Mouse (Mus musculus) lung, embryonic 16.5 days (tissue): ENCODE data around the gene Scp2. TPM values are rescaled to one million over a fixed set of nuclear protein-coding genes. Genes with fewer than 3 reads are reported as not detected.

Source experiments
- ATAC-seq: fragments of 200-750 bp; cut with Nextera tagmentation; 2 replicates; pipeline ENCODE4 v1.8.0; 2017; ENCODE audit warnings: low read depth, mild to moderate bottlenecking, moderate library complexity
- H3K27ac ChIP-seq: fragments of 300-500 bp; sonication (generic); 2 replicates; pipeline ENCODE4 v1.5.1; 2014; ENCODE audit warnings: mild to moderate bottlenecking, control low read depth, low read length
- H3K27me3 ChIP-seq: fragments of 300-500 bp; sonication (generic); 2 replicates; pipeline ENCODE4 v1.6.1; 2014; ENCODE audit warnings: low read depth, low read length, mixed read lengths; ENCODE audit not compliant: control insufficient read depth, insufficient read depth
- H3K36me3 ChIP-seq: fragments of 300-500 bp; sonication (generic); 2 replicates; pipeline ENCODE4 v1.6.1; 2014; ENCODE audit warnings: low read length; ENCODE audit not compliant: control insufficient read depth, insufficient read depth
- H3K4me1 ChIP-seq: fragments of 300-500 bp; sonication (generic); replicated peaks from 2 replicates; pipeline ENCODE4 v1.6.1; 2014; ENCODE audit warnings: low read length, mixed read lengths; ENCODE audit not compliant: control insufficient read depth, insufficient read depth
- H3K4me2 ChIP-seq: fragments of 300-500 bp; sonication (generic); 2 replicates; pipeline ENCODE4 v1.6.1; 2014; ENCODE audit warnings: low read depth, low read length, control low read depth
- H3K4me3 ChIP-seq: fragments of 300-500 bp; sonication (generic); 2 replicates; pipeline ENCODE4 v1.5.1; 2014; ENCODE audit warnings: mild to moderate bottlenecking, low read length, control low read depth
- H3K9ac ChIP-seq: fragments of 300-500 bp; sonication (generic); 2 replicates; pipeline ENCODE4 v1.6.1; 2014; ENCODE audit warnings: low read length, control low read depth
- H3K9me3 ChIP-seq: fragments of 300-500 bp; sonication (generic); 2 replicates; pipeline ENCODE4 v1.6.1; 2016; ENCODE audit warnings: low read length; ENCODE audit not compliant: control insufficient read depth
- WGBS: fragments of 180-500 bp; shearing (Covaris S2); extraction: QIAGEN DNeasy Blood & Tissue Kit; methylation state at CpG from one replicate; pipeline ENCODE4 v1.1.7; 2014; 5-methylcytosine and 5-hydroxymethylcytosine counted together
- polyA plus RNA-seq: library from polyadenylated mRNA; unstranded; fragments of >200 nt; fragmentation: Nextera tagmentation; extraction: Ambion mirVana; gene quantifications from 2 replicates; pipeline ENCODE4 v1.2.1, GENCODE M21; 2015

The Scp2 gene
- polyA plus RNA-seq, 1 experiment from 2014 or later = 326 TPM

DNA sequence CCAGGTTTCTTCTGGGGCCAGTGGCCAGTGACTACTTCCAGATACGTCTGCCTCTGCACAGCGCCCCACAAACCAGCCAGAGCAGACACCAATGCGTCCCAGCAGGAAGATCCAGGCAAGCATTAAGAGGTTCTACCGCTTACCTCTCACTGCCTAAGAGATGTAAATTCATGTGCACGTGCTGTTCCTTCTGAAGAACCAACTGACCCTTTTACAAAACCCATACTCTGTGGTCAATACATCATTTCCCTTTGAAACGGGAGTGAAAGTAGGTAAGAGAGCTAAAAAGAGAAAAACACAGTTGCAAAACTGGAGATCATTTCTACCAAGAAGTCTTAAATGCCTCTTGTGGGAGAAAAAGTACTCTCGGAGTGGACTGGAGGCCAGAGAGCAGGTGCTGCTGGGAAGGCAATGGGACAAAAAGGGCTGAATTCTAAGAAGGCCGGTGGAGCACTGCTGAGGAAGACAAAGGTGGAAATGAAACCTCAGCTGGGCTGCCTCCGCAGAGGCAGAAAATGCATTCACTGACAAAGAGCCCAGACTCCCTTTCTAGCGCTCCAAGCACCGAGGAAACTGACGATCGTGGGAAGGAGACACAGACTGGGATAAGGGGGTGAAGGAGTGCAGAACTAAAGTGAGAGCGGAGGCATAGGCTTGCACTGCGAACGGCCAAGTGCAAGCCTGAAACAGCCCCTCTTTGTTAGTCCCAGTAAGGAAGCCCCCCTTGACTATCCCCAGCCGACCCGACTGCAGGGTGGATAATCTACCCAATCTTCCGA lies 85.0 kb downstream of the Scp2 start:
- 84% methylated on average over 19 of the region's 19 CpGs for WGBS
- peaks cover 27% of the 10 kb centered on the region for H3K36me3 ChIP-seq
- no peak for ATAC-seq
- H3K4me1 ChIP-seq = peaks cover 5% of the 10 kb centered on the region; the same call in 1 of the 2 replicates
- H3K4me3 ChIP-seq = no peak overlapping the region
- H3K9ac ChIP-seq = no peak overlapping the region
- H3K27me3 ChIP-seq = no peaks in the 10 kb centered on the region
- H3K4me2 ChIP-seq = no peak overlapping the region
- 0 out of 2 replicates have a peak, but pooled peaks cover 2% of the 10 kb centered on the region for H3K9me3 ChIP-seq
- no peak overlapping the region for H3K27ac ChIP-seq

GRCm38 (mm10) chr4:108058166-108058565 lies 86.6 kb downstream of the Scp2 start:
- H3K4me1 ChIP-seq = 0 out of 2 replicates have a peak, but pooled peaks cover 2% of the 10 kb centered on the region
- peaks cover 28% of the 10 kb centered on the region for H3K36me3 ChIP-seq
- 59% methylated on average over 10 of the region's 10 CpGs for WGBS
- no peak overlapping the region for H3K4me2 ChIP-seq
- no peak overlapping the region for H3K27ac ChIP-seq
- H3K9ac ChIP-seq = no peak overlapping the region
- H3K4me3 ChIP-seq = no peak overlapping the region
- no peaks in the 10 kb centered on the region for H3K27me3 ChIP-seq
- ATAC-seq = peak; percentile 72
- H3K9me3 ChIP-seq = 0 out of 2 replicates have a peak, but pooled peaks cover 2% of the 10 kb centered on the region

- Histone ChIP-seq H3K9me3 (0 out of 2 replicates have a peak, but pooled peaks cover under 1% of the 10 kb centered on the region), H3K36me3 (peaks cover 23% of the 10 kb centered on the region), H3K4me1 (0 out of 2 replicates have a peak, but pooled peaks cover 2% of the 10 kb centered on the region), H3K27ac (no peak overlapping the region), H3K9ac (no peak overlapping the region), H3K27me3 (no peaks in the 10 kb centered on the region), H3K4me2 (no peak overlapping the region), H3K4me3 (no peak overlapping the region)
- no peak for ATAC-seq
- 93% methylated on average over 2 of the region's 2 CpGs for WGBS
These were observed 87.6 kb downstream of the Scp2 start for GRCm38 (mm10) chr4:108057247-108057646.

DNA sequence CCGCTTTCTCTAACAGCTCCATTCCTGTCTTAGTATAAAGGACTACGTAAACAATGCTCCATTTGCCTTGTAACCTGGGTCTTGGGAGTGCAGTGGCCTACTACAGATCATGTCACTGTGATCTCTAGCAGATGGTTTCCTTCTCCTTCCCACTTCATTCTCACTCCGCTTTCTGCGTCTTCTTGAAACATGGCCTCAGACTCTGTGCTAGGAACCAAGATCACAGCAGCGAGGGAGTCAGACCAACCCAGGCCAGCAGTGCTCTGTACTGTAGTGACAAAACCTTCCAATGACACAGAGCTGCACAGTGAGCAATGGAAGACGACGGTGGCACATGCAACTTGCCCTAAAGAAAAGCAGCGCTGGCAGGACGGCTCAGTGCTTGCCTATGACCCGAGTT lies 88.9 kb downstream of the Scp2 start:
- 0 out of 2 replicates have a peak overlapping the region, but pooled peaks have one; percentile 7 for H3K27ac ChIP-seq

GRCm38 (mm10) chr4:108052673-108053072 lies 92.1 kb downstream of the Scp2 start:
- 70% methylated on average over 8 of the region's 8 CpGs for WGBS
- H3K27me3 ChIP-seq = no peaks in the 10 kb centered on the region
- H3K4me3 ChIP-seq = no peak overlapping the region
- H3K27ac ChIP-seq = no peak overlapping the region
- no peak overlapping the region for H3K9ac ChIP-seq
- peaks cover 26% of the 10 kb centered on the region for H3K36me3 ChIP-seq
- H3K9me3 ChIP-seq = no peaks in the 10 kb centered on the region
- ATAC-seq = no peak
- H3K4me1 ChIP-seq = 0 out of 2 replicates have a peak, but pooled peaks cover 2% of the 10 kb centered on the region
- no peak overlapping the region for H3K4me2 ChIP-seq

More for the DNA sequence above, 88.9 kb downstream of the Scp2 start:
- Histone ChIP-seq H3K4me3 (no peak overlapping the region), H3K9me3 (no peaks in the 10 kb centered on the region), H3K9ac (no peak overlapping the region), H3K36me3 (peaks cover 24% of the 10 kb centered on the region), H3K4me1 (0 out of 2 replicates have a peak, but pooled peaks cover 2% of the 10 kb centered on the region), H3K4me2 (no peak overlapping the region), H3K27me3 (no peaks in the 10 kb centered on the region)
- WGBS = 61% methylated on average over 10 of the region's 10 CpGs
- ATAC-seq = peak; percentile 83

DNA sequence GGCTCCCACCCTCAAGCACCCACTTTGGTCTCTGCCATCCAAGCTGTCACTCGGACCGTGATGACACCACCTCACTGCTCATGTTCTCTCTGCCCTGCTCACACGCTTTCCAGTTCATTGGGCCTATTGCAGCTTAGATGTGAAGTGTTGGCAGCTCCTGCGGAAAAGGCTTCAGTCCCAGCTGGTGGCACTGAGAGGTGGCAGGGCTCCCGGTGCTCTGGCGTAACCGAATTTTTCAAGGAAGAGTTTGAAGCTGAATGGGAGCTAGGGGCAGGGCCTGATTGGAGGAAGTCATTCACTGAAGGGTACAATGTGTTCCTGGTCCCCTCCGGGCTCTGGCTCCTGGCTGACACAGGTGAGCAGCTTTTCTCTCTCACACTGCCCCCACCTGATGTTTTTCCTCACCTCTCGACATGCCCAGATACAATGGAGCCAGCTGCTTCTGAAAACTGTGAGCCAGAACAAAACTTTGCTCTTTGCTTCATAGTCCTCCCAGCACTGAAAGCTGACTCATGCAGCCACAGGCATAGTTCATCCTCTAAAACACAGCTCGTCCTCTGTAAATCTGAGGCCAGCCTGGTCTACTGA lies 93.0 kb downstream of the Scp2 start:
- Histone ChIP-seq H3K36me3 (peaks cover 26% of the 10 kb centered on the region), H3K9ac (no peak overlapping the region), H3K4me3 (no peak overlapping the region), H3K4me2 (no peak overlapping the region), H3K27me3 (no peaks in the 10 kb centered on the region), H3K4me1 (0 out of 2 replicates have a peak, but pooled peaks cover 2% of the 10 kb centered on the region), H3K9me3 (no peaks in the 10 kb centered on the region), H3K27ac (no peak overlapping the region)
- 79% methylated on average over 10 of the region's 10 CpGs for WGBS
- ATAC-seq = no peak

DNA sequence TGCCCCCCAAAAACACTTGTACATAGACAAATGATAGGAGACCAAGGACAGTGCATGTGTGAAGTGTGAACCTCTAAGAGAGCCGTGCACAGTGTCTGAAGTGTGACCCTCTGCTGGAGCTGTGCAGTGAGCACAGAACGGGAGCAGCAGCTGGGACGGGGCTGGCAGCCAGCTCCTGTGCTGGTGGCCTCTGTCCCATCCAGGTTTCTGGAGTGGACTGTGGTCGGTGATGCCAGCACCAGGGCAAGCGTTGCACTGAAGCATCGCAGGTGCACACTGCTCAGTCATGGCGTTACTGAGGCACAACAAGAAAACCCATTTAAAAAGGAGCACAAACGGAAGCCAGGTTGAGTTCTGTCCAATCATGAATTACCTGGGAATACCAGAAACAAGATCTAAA lies 98.7 kb downstream of the Scp2 start:
- no peak overlapping the region for H3K27ac ChIP-seq
- no peaks in the 10 kb centered on the region for H3K27me3 ChIP-seq

GRCm38 (mm10) chr4:108045136-108046107 lies 99.4 kb downstream of the Scp2 start:
- Histone ChIP-seq H3K27me3 (no peaks in the 10 kb centered on the region), H3K4me2 (no peak overlapping the region), H3K9ac (no peak overlapping the region), H3K4me1 (no peaks in the 10 kb centered on the region), H3K27ac (no peak overlapping the region), H3K36me3 (peaks cover 12% of the 10 kb centered on the region), H3K9me3 (no peaks in the 10 kb centered on the region), H3K4me3 (no peak overlapping the region)
- ATAC-seq = no peak
- WGBS = 68% methylated on average over 19 of the region's 19 CpGs

More for the DNA sequence above, 98.7 kb downstream of the Scp2 start:
- Histone ChIP-seq H3K4me2 (no peak overlapping the region), H3K9ac (no peak overlapping the region), H3K4me3 (no peak overlapping the region), H3K9me3 (no peaks in the 10 kb centered on the region), H3K36me3 (peaks cover 12% of the 10 kb centered on the region), H3K4me1 (no peaks in the 10 kb centered on the region)
- no peak for ATAC-seq
- 76% methylated on average over 8 of the region's 8 CpGs for WGBS
